Mouse (Mus musculus) stomach, postnatal 0 days (tissue): ENCODE data around the gene Ccdc90b. TPM values are rescaled to one million over a fixed set of nuclear protein-coding genes. Genes with fewer than 3 reads are reported as not detected.

Experiments
- ATAC-seq: fragments of 200-750 bp; cut with Nextera tagmentation; 2 replicates; pipeline ENCODE4 v1.8.0; 2017; ENCODE audit not compliant: low FRiP score, low TSS enrichment
- DNase-seq: peaks from one replicate; pipeline ENCODE4 v3.0.0-alpha.2; 2016; ENCODE audit warnings: low spot score
- H3K27ac ChIP-seq: fragments of 300-500 bp; sonication (generic); replicated peaks from 2 replicates; pipeline ENCODE4 v1.5.1; 2014; ENCODE audit warnings: mild to moderate bottlenecking, control low read depth
- H3K27me3 ChIP-seq: fragments of 300-500 bp; sonication (generic); 2 replicates; pipeline ENCODE4 v1.6.1; 2014; ENCODE audit warnings: low read length; ENCODE audit not compliant: control insufficient read depth, insufficient read depth
- H3K36me3 ChIP-seq: fragments of 300-500 bp; sonication (generic); 2 replicates; pipeline ENCODE4 v1.6.1; 2014; ENCODE audit warnings: low read length, mixed read lengths; ENCODE audit not compliant: control insufficient read depth, insufficient read depth
- H3K4me1 ChIP-seq: fragments of 300-500 bp; sonication (generic); replicated peaks from 2 replicates; pipeline ENCODE4 v1.6.1; 2014; ENCODE audit warnings: antibody characterized with exemption; ENCODE audit not compliant: control insufficient read depth, insufficient read depth
- H3K4me2 ChIP-seq: fragments of 300-500 bp; sonication (generic); replicated peaks from 2 replicates; pipeline ENCODE4 v1.6.1; 2014; ENCODE audit warnings: low read depth, mild to moderate bottlenecking, control low read depth, moderate library complexity
- H3K4me3 ChIP-seq: fragments of 300-500 bp; sonication (generic); 2 replicates; pipeline ENCODE4 v1.5.1; 2014; ENCODE audit warnings: low read depth, low read length, control low read depth
- H3K9ac ChIP-seq: fragments of 300-500 bp; sonication (generic); 2 replicates; pipeline ENCODE4 v1.6.1; 2014; ENCODE audit warnings: mild to moderate bottlenecking, low read length, control low read depth, mixed read lengths
- H3K9me3 ChIP-seq: fragments of 300-500 bp; sonication (generic); 2 replicates; pipeline ENCODE4 v1.6.1; 2016; ENCODE audit warnings: low read length; ENCODE audit not compliant: control insufficient read depth
- CTCF ChIP-seq: IDR thresholded peaks from 2 replicates; pipeline ENCODE4 v1.5.1; 2016; ENCODE audit warnings: antibody characterized with exemption, low read depth, mild to moderate bottlenecking, moderate library complexity
- EP300 ChIP-seq: optimal IDR thresholded peaks from 2 replicates; pipeline ENCODE3; 2016; ENCODE audit warnings: antibody characterized with exemption
- WGBS: fragments of 180-500 bp; shearing (Covaris S2); extraction: QIAGEN DNeasy Blood & Tissue Kit; methylation state at CpG from one replicate; pipeline ENCODE4 v1.1.7; 2014; 5-methylcytosine and 5-hydroxymethylcytosine counted together
- polyA plus RNA-seq: library from polyadenylated mRNA; unstranded; fragments of >200 nt; fragmentation: Nextera tagmentation; extraction: Ambion mirVana; gene quantifications from 2 replicates; pipeline ENCODE4 v1.2.1, GENCODE M21; 2015

Gene Ccdc90b
- polyA plus RNA-seq = 37.3 and 39.0 TPM in 2 replicates

GRCm38 (mm10) chr7:92560986-92561876 is at the start of gene Ccdc90b:
Ccdc90b (plus strand) TSS chr7:92561149.
- TF ChIP-seq EP300 = peak; percentile 78
- TF ChIP-seq CTCF = peak; percentile 82
- Histone ChIP-seq H3K27ac (peak within 1 kb of the TSS; percentile 91), H3K4me3 (peak within 1 kb of the TSS; percentile 87), H3K4me2 (peak within 1 kb of the TSS; percentile 64), H3K9me3 (no peaks in the 10 kb centered on the region), H3K36me3 (no peaks in the 10 kb centered on the region), H3K4me1 (no peaks in the 10 kb centered on the region), H3K27me3 (no peaks in the 10 kb centered on the region), H3K9ac (peak within 1 kb of the TSS; percentile 75)
- DNase-seq (peak; percentile 87), ATAC-seq (peak; percentile 98)
- under 1% methylated on average over 60 of the region's 60 CpGs for WGBS

- no peak for TF ChIP-seq CTCF
- TF ChIP-seq EP300 = no peak
- Histone ChIP-seq H3K27me3 (no peaks in the 10 kb centered on the region), H3K4me2 (no peak overlapping the region), H3K9ac (no peak overlapping the region), H3K36me3 (no peaks in the 10 kb centered on the region), H3K4me1 (no peaks in the 10 kb centered on the region), H3K27ac (no peak overlapping the region), H3K4me3 (no peak overlapping the region), H3K9me3 (no peaks in the 10 kb centered on the region)
- DNase-seq = no peak
- ATAC-seq = no peak
- WGBS = 67% methylated on average over 3 of the region's 3 CpGs
Observed at GRCm38 (mm10) chr7:92520397-92520796, 40.6 kb upstream of the Ccdc90b start.

DNA sequence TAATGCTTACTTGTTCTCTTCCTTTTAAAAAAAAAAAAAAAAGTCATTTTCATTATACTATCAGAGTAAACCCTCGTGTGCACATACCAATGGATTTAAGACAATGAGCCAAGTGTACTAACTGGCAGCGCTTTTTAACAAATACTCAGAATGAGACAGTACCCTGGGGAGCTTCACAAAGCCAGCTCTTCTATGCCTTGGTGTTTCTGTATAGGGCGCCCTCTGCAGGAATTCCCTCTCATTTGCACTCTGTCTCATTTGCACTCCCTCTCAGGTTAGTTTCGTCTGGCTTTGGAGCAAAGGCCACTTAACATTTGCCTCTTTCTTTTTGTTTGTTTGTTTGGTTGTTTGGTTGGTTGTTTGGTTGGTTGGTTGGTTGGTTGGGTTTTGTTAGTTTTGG is 40.1 kb upstream of the Ccdc90b start:
- 37% methylated on average over 4 of the region's 4 CpGs for WGBS
- no peak for ATAC-seq

GRCm38 (mm10) chr7:92529245-92529644 is 31.7 kb upstream of the Ccdc90b start:
- Histone ChIP-seq H3K9me3 (no peaks in the 10 kb centered on the region), H3K4me2 (no peak overlapping the region), H3K4me1 (no peaks in the 10 kb centered on the region), H3K9ac (no peak overlapping the region), H3K4me3 (no peak overlapping the region), H3K27me3 (no peaks in the 10 kb centered on the region), H3K27ac (no peak overlapping the region), H3K36me3 (no peaks in the 10 kb centered on the region)
- no peak for DNase-seq
- 81% methylated on average over 4 of the region's 4 CpGs for WGBS
- no peak for ATAC-seq
- no peak for TF ChIP-seq EP300
- no peak for TF ChIP-seq CTCF

More for the DNA sequence above, 40.1 kb upstream of the Ccdc90b start:
- H3K4me2 ChIP-seq = no peak overlapping the region
- H3K4me3 ChIP-seq = no peak overlapping the region
- no peaks in the 10 kb centered on the region for H3K27me3 ChIP-seq
- no peaks in the 10 kb centered on the region for H3K36me3 ChIP-seq
- H3K9me3 ChIP-seq = no peaks in the 10 kb centered on the region
- peak; percentile 56 for TF ChIP-seq CTCF
- TF ChIP-seq EP300 = no peak
- DNase-seq = no peak
- H3K4me1 ChIP-seq = no peaks in the 10 kb centered on the region
- no peak overlapping the region for H3K9ac ChIP-seq
- H3K27ac ChIP-seq = no peak overlapping the region

DNA sequence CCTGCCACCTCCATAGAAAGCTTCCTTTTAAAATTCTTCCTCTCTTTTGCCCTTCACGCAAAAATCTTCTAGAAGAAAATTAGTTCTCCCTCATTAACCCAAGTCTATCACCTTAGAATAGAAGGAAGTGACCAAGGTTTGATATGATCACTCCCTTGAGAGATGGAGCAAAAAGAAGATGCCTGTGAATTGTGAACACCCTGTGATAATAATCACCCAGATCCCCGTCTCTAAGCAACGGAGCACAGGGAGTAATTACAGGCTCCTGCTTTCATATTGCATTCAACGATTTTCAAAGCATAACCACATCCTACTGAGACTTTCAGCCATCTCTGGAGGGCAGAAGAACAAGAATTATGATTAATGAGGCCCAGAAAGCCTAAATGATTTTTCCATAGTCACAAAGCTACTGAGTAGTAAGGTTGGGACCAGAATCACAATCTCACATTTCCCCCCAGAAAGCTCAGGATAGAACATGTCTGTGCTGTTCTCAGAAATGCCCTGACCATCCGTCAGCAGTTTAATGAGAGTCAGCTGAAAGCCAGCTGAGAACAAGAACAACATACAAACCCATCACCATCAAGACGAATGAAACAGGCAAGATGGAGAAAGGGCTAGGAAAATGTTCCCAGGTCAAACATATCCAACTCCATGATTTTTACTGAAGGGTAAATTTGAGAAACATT is 28.5 kb upstream of the Ccdc90b start:
- no peak overlapping the region for H3K4me3 ChIP-seq
- H3K9ac ChIP-seq = no peak overlapping the region
- TF ChIP-seq CTCF (no peak), EP300 (no peak)
- 64% methylated on average over 6 of the region's 6 CpGs for WGBS
- ATAC-seq = no peak
- no peak overlapping the region for H3K4me2 ChIP-seq
- no peaks in the 10 kb centered on the region for H3K4me1 ChIP-seq
- H3K36me3 ChIP-seq = no peaks in the 10 kb centered on the region
- DNase-seq = no peak
- no peaks in the 10 kb centered on the region for H3K9me3 ChIP-seq
- H3K27ac ChIP-seq = no peak overlapping the region
- no peaks in the 10 kb centered on the region for H3K27me3 ChIP-seq

- DNase-seq (no peak), ATAC-seq (no peak)
- Histone ChIP-seq H3K27ac (no peak overlapping the region), H3K9ac (no peak overlapping the region), H3K4me3 (no peak overlapping the region), H3K4me2 (no peak overlapping the region), H3K27me3 (no peaks in the 10 kb centered on the region), H3K9me3 (no peaks in the 10 kb centered on the region), H3K4me1 (no peaks in the 10 kb centered on the region), H3K36me3 (no peaks in the 10 kb centered on the region)
- TF ChIP-seq EP300 = no peak
- WGBS = 73% methylated on average over 2 of the region's 2 CpGs
Observed at GRCm38 (mm10) chr7:92546763-92547162, 14.2 kb upstream of the Ccdc90b start.
